Mouse (Mus musculus) CD8-positive naive resting alpha-beta T cell, adult 57 days (primary cell): ENCODE data around the gene Zfp747. TPM values are rescaled to one million over a fixed set of nuclear protein-coding genes. Genes with fewer than 3 reads are reported as not detected.

Source experiments
- total RNA-seq: library from RNA; stranded (reverse); gene quantifications from one replicate; pipeline ENCODE4 v1.2.4, GENCODE M21; 2023

Zfp747 gene
- total RNA-seq, result 21.9 TPM

GRCm38 (mm10) chr7:127375271-127376245, at the start of gene Zfp747:
Gene Zfp747 (minus strand): TSS chr7:127376050.

GRCm38 (mm10) chr7:127421388-127422191, 45.7 kb upstream of the Zfp747 start, which contains the start of gene Zfp688:
Gene Zfp688 (minus strand): TSS chr7:127422068.

GRCm38 (mm10) chr7:127406002-127406987, 30.4 kb upstream of the Zfp747 start, which contains the start of gene Zfp764:
Gene Zfp764 (minus strand): TSS chr7:127406822.

GRCm38 (mm10) chr7:127393157-127393943, 17.5 kb upstream of the Zfp747 start, which contains the start of gene E430018J23Rik:
Gene E430018J23Rik (minus strand): TSS chr7:127393629.

GRCm38 (mm10) chr7:127386641-127387392, 11.0 kb upstream of the Zfp747 start, which contains the start of gene 9130019O22Rik:
Gene 9130019O22Rik (minus strand): TSS chr7:127387166.

GRCm38 (mm10) chr7:127345512-127346325, 30.1 kb downstream of the Zfp747 start, which contains the start of gene Zfp768:
Gene Zfp768 (minus strand): TSS chr7:127345589.

Other genes starting within 250 kb of the Zfp747 start
- 313 TPM for gene Spn, start 238.2 kb downstream of the Zfp747 start, total RNA-seq
- 70.5 TPM for gene Cd2bp2, start 180.0 kb downstream of the Zfp747 start, total RNA-seq
- 51.7 TPM for gene Tbc1d10b, start 167.6 kb downstream of the Zfp747 start, total RNA-seq
- gene Mylpf, start 167.2 kb downstream of the Zfp747 start, total RNA-seq, result 24.1 TPM
- gene Zfp553, start 143.0 kb downstream of the Zfp747 start, total RNA-seq, result 9.8 TPM
- gene Sept1, start 142.9 kb downstream of the Zfp747 start, total RNA-seq, result 581 TPM
- 15.3 TPM for gene Zfp771, start 131.8 kb downstream of the Zfp747 start, total RNA-seq
- gene Dctpp1, start 115.3 kb downstream of the Zfp747 start, total RNA-seq, result 20.0 TPM
- gene Sephs2, start 102.0 kb downstream of the Zfp747 start, total RNA-seq, result 27.3 TPM
- 187 TPM for gene Itgal, start 79.8 kb downstream of the Zfp747 start, total RNA-seq
- gene Zfp768, start 30.5 kb downstream of the Zfp747 start, total RNA-seq, result not detected
- gene 9130019O22Rik, start 11.1 kb upstream of the Zfp747 start, total RNA-seq, result 3.9 TPM
- gene E430018J23Rik, start 17.6 kb upstream of the Zfp747 start, total RNA-seq, result 9.9 TPM
- gene Zfp764, start 30.8 kb upstream of the Zfp747 start, total RNA-seq, result 10.4 TPM
- 16.1 TPM for gene Zfp688, start 46.0 kb upstream of the Zfp747 start, total RNA-seq
- gene Zfp689, start 73.1 kb upstream of the Zfp747 start, total RNA-seq, result 6.5 TPM
- 102 TPM for gene Prr14, start 83.6 kb upstream of the Zfp747 start, total RNA-seq
- gene Fbrs, start 103.1 kb upstream of the Zfp747 start, total RNA-seq, result 191 TPM
- 197 TPM for gene Srcap, start 135.9 kb upstream of the Zfp747 start, total RNA-seq
- 42.5 TPM for gene Gm42715, start 143.5 kb upstream of the Zfp747 start, total RNA-seq
- gene Tmem265, start 185.3 kb upstream of the Zfp747 start, total RNA-seq, result 4.4 TPM
- gene Phkg2, start 197.3 kb upstream of the Zfp747 start, total RNA-seq, result 149 TPM
- not detected for gene Ccdc189, start 212.5 kb upstream of the Zfp747 start, total RNA-seq
- gene Rnf40, start 212.7 kb upstream of the Zfp747 start, total RNA-seq, result 117 TPM
- gene Zfp629, start 239.7 kb upstream of the Zfp747 start, total RNA-seq, result 1.9 TPM